Mouse (Mus musculus) embryonic facial prominence, embryonic 13.5 days (tissue): ENCODE data around the gene Ttc33. TPM values are rescaled to one million over a fixed set of nuclear protein-coding genes. Genes with fewer than 3 reads are reported as not detected.
A peak's percentile ranks its signal among the peaks of the same experiment; 100 is the strongest.

Source experiments
- ATAC-seq: fragments of 200-750 bp; cut with Nextera tagmentation; 2 replicates; pipeline ENCODE4 v1.8.0; 2017; ENCODE audit warnings: low read depth; ENCODE audit not compliant: insufficient number of reproducible peaks, insufficient read depth, low FRiP score, low TSS enrichment
- H3K27ac ChIP-seq: fragments of 300-500 bp; sonication (generic); 2 replicates; pipeline ENCODE4 v1.5.1; 2015; ENCODE audit warnings: moderate library complexity, mild to moderate bottlenecking, inconsistent platforms
- H3K27me3 ChIP-seq: fragments of 300-500 bp; sonication (generic); 2 replicates; pipeline ENCODE4 v1.6.1; 2015; ENCODE audit warnings: mild to moderate bottlenecking, inconsistent platforms
- H3K36me3 ChIP-seq: fragments of 300-500 bp; sonication (generic); 2 replicates; pipeline ENCODE4 v1.6.1; 2015; ENCODE audit warnings: mild to moderate bottlenecking, inconsistent platforms
- H3K4me1 ChIP-seq: fragments of 300-500 bp; sonication (generic); 2 replicates; pipeline ENCODE4 v1.6.1; 2015; ENCODE audit warnings: inconsistent platforms
- H3K4me2 ChIP-seq: fragments of 300-500 bp; sonication (generic); 2 replicates; pipeline ENCODE4 v1.6.1; 2015; ENCODE audit warnings: moderate library complexity, mild to moderate bottlenecking, inconsistent platforms
- H3K4me3 ChIP-seq: fragments of 300-500 bp; sonication (generic); 2 replicates; pipeline ENCODE4 v1.5.1; 2015; ENCODE audit warnings: mild to moderate bottlenecking, inconsistent platforms
- H3K9ac ChIP-seq: fragments of 300-500 bp; sonication (generic); 2 replicates; pipeline ENCODE4 v1.6.1; 2015; ENCODE audit warnings: mild to moderate bottlenecking, inconsistent platforms
- H3K9me3 ChIP-seq: fragments of 300-500 bp; sonication (generic); 2 replicates; pipeline ENCODE4 v1.6.1; 2016; ENCODE audit warnings: inconsistent platforms
- WGBS: fragments of 180-500 bp; shearing (Covaris S2); methylation state at CpG from one replicate; pipeline ENCODE4 v1.1.7; 2015; ENCODE audit warnings: mixed read lengths; 5-methylcytosine and 5-hydroxymethylcytosine counted together
- polyA plus RNA-seq: library from polyadenylated mRNA; unstranded; fragments of >200 nt; fragmentation: Nextera tagmentation; extraction: Ambion mirVana; gene quantifications from 2 replicates; pipeline ENCODE4 v1.2.1, GENCODE M21; 2015

The Ttc33 gene
- polyA plus RNA-seq, 1 experiment from 2014 or later: 40.5 TPM

DNA sequence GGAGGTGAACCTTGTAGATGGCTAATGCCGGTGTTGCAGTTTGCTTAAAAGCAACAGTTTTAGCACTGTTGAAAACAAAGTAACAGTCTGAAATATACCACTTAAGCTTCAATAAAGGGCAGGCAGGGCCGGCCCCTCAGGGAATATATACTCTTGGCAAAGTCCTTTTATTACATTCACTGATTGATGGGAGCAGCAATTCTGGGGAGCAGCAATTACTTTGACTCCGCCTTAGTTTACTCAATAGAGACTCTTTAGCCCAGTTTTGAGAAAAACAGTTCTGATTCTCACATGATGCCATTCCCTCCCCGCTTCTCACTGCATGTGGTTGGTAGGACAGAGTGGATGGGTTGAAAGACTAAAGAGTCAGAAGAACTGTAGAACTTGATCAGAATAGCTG is 36.1 kb upstream of the Ttc33 start:
- ATAC-seq: no peak
- WGBS: 63% methylated on average over 4 of the region's 4 CpGs
- no peak overlapping the region for H3K27ac ChIP-seq
- no peak overlapping the region for H3K4me2 ChIP-seq
- H3K27me3 ChIP-seq: no peaks in the 10 kb centered on the region
- peaks cover 21% of the 10 kb centered on the region for H3K4me1 ChIP-seq
- no peak overlapping the region for H3K9ac ChIP-seq
- H3K36me3 ChIP-seq: no peaks in the 10 kb centered on the region
- no peaks in the 10 kb centered on the region for H3K9me3 ChIP-seq
- no peak overlapping the region for H3K4me3 ChIP-seq

DNA sequence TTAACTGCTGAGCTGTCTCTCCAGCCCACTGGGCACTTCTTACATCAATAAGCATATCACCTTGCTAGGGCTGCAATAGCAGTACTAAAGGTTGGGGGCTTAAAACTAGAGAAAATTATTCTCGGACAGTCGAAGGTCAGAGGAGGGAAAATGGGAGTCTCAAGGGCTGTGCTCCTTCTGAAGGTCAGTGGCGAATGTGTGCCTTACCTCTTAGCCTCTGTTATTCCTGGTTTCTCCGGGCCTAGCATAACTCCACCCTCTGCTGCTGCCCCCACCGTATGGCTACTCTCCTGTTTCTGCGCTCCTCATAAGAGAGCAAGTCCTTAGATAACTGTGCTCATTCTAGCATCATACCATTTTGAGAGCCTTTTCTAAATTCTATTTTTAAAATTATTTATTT is 33.2 kb upstream of the Ttc33 start:
- Histone ChIP-seq H3K4me2 (no peak overlapping the region), H3K27me3 (no peaks in the 10 kb centered on the region), H3K36me3 (no peaks in the 10 kb centered on the region), H3K4me1 (peaks cover 24% of the 10 kb centered on the region), H3K9ac (no peak overlapping the region), H3K9me3 (no peaks in the 10 kb centered on the region), H3K4me3 (no peak overlapping the region), H3K27ac (no peak overlapping the region)
- no peak for ATAC-seq
- whole genome bisulfite sequencing: 90% methylated on average over 6 of the region's 6 CpGs

DNA sequence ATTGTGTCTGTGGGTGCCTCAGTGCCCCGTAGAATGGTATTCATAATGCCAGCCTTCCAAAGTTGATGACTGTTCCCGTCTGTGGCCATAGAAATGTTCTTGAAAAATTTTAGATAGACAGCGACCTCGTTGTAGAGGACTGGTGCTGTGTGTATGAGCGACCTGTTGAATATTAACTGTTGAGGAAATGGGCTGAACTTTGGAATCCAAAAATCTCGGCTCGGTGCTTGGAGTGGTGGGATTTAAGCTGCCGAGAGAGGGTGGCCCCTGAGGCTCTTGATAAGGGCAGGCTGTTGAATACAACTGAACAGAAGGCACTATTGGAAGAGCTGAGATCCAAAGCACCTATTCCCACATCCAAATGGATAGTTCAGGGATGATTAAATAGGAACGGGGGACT is 30.7 kb upstream of the Ttc33 start:
- no peak overlapping the region for H3K4me3 ChIP-seq
- H3K9ac ChIP-seq: no peak overlapping the region
- H3K9me3 ChIP-seq: no peaks in the 10 kb centered on the region
- no peaks in the 10 kb centered on the region for H3K36me3 ChIP-seq
- H3K27me3 ChIP-seq: no peaks in the 10 kb centered on the region
- no peak overlapping the region for H3K27ac ChIP-seq
- 84% methylated on average over 9 of the region's 9 CpGs for WGBS
- H3K4me2 ChIP-seq: no peak overlapping the region
- ATAC-seq: no peak
- H3K4me1 ChIP-seq: peaks cover 11% of the 10 kb centered on the region; the same call in 1 of the 2 replicates

DNA sequence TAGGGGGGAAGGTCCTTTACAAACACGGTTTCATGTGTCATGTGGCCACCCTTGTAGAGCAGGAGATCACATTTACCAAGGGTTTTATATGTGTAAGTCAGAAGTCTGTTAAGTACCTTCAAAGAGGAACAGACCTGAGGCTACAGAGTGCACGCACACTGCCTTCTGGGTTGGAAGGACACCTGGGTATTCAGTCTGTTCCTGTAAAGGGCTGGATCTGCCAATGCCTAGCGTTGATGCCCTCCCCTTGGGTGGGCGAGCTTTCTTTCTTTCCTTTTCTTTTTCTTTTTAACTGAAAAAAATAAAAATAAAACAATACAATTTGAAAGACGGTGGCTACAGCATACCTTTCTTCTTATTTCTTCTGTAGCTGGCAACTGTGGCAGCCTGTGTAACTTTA is 30.2 kb upstream of the Ttc33 start:
- Histone ChIP-seq H3K27me3 (no peaks in the 10 kb centered on the region), H3K9me3 (no peaks in the 10 kb centered on the region), H3K27ac (no peak overlapping the region), H3K4me2 (no peak overlapping the region), H3K36me3 (no peaks in the 10 kb centered on the region), H3K4me3 (no peak overlapping the region), H3K4me1 (peaks cover 11% of the 10 kb centered on the region; the same call in 1 of the 2 replicates), H3K9ac (no peak overlapping the region)
- ATAC-seq: no peak
- WGBS: 66% methylated on average over 5 of the region's 5 CpGs

DNA sequence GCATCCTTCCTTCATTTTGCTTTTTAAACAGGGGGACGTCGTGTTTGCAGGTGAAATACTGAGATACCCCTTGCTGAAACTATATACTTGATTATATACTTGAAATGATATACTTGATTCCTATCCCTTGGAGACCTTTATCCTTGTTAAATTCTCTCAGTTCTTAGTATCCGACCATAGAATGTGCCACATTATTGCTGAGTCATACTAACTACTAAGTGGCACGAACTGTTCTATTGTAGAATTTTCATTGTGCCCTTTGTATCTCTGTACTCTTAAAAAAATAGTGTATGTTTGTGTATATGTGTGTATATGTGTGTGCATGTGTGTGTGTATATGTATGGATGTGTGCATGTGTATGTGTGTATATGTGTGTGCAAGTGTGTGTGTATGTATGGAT is 29.0 kb upstream of the Ttc33 start:
- Histone ChIP-seq H3K36me3 (peaks cover 7% of the 10 kb centered on the region), H3K27ac (no peak overlapping the region), H3K9ac (no peak overlapping the region), H3K4me2 (no peak overlapping the region), H3K4me3 (no peak overlapping the region), H3K4me1 (peaks cover 11% of the 10 kb centered on the region; the same call in 1 of the 2 replicates), H3K9me3 (no peaks in the 10 kb centered on the region), H3K27me3 (no peaks in the 10 kb centered on the region)
- WGBS: 91% methylated on average over 4 of the region's 4 CpGs
- ATAC-seq: no peak

DNA sequence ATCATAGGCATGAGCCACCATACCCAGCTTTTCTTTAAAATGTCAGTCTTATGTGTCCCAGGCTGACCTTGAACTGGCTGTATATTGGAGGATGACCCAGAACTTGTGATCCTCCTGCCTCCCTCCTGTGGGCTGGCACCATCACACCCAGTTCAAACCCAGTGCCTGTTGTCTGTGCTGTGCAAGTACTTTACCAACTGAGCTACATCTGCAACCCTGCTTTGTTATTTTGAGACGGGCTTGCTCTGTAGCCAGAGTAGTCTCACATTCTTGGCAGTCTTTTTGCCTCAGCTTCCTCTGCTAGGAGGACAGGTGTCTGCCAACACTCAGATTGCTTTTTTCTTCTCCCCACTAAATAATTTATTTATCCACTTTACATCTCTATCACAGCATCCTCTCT is 27.9 kb upstream of the Ttc33 start:
- 69% methylated on average over 1 of the region's 1 CpGs for WGBS
- ATAC-seq: no peak
- Histone ChIP-seq H3K27ac (no peak overlapping the region), H3K9ac (no peak overlapping the region), H3K4me3 (no peak overlapping the region), H3K4me1 (peaks cover 11% of the 10 kb centered on the region; the same call in 1 of the 2 replicates), H3K27me3 (no peaks in the 10 kb centered on the region), H3K9me3 (no peaks in the 10 kb centered on the region), H3K36me3 (peaks cover 11% of the 10 kb centered on the region), H3K4me2 (no peak overlapping the region)

DNA sequence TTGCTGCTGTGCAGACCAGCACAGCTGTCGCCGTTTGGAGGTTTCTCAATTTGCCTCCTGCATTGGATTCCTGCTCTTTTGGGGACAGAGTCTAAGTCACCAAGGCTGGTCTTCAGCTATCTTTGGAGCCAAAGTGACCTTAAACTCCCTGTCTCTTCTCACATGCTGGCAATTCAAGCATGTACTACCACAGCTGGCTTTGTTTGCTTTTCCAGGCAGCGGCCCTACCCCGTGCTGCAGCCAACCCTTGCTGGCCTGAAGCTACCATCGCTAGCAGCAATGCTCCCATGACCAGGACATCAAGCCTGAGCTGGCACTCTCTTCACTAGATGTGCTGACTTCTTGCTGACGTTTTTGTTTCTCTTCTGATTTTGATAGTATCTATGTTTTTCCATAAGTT is 26.5 kb upstream of the Ttc33 start:
- Histone ChIP-seq H3K9ac (no peak overlapping the region), H3K27me3 (no peaks in the 10 kb centered on the region), H3K4me2 (no peak overlapping the region), H3K36me3 (peaks cover 23% of the 10 kb centered on the region), H3K4me1 (peaks cover 11% of the 10 kb centered on the region; the same call in 1 of the 2 replicates), H3K27ac (no peak overlapping the region), H3K4me3 (no peak overlapping the region), H3K9me3 (no peaks in the 10 kb centered on the region)
- no peak for ATAC-seq
- WGBS: 79% methylated on average over 6 of the region's 6 CpGs

DNA sequence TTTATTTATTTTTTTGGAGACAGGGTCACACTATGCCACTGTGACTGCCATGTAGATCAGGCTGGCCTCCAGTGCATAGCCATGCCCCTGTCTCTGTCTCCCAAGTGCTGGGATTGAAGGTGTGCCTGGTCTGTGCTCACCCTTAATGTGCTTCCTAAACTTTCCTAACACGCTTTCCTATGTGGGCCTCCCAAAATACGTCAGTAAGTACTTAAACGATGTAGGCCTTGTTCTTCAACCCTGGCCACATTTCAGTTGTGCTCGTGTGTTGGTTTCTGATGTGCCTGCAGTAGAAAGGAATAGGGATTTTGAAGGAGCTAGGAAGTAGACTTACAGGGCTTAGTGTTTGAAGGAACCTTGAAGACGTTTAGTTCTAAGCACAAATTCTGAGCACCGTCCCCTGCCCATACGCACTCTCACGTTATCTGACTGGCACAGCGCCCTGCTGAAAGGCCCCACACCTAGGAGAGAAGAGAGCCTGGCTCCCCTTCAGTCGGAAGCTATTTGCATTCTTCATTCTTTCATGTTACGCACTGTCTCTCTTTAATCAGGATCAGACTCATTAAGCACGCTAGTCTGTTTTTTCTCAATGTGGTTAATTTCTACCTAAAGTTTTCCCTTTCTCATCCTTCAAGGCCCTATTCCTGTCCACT is 20.1 kb upstream of the Ttc33 start:
- WGBS: 84% methylated on average over 12 of the region's 12 CpGs
- Histone ChIP-seq H3K9ac (no peak overlapping the region), H3K4me1 (no peaks in the 10 kb centered on the region), H3K27me3 (no peaks in the 10 kb centered on the region), H3K4me3 (no peak overlapping the region), H3K36me3 (peaks cover 67% of the 10 kb centered on the region), H3K9me3 (no peaks in the 10 kb centered on the region), H3K4me2 (no peak overlapping the region), H3K27ac (no peak overlapping the region)
- no peak for ATAC-seq

DNA sequence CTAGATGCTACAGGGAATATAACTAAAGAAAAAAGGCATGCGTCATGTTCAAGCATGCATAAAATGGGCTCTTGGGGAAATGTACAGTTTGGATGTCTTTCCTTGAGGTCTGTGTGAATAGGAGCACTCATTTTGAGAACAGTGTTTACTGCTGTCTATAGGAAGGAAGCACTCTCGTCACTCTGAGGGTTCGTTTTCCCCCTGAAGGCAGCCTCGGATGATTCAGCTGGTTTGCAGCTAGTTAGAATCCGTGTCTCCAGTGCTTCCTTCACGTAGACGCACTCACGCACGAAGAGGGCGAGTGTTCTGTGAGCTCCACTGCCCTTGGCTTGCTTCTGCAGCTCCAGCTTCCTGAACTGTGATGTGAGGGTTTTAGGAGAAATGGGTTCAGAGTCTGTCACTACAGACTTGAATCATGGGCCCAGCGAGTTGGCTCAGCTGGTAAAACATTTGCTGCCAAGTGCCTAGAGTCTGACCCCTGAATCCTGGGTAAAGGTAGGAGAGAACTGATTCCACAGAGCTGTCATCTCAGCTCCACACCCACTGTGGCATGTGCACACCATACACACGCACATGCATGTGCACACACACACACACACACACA is 12.0 kb upstream of the Ttc33 start:
- Histone ChIP-seq H3K4me2 (no peak overlapping the region), H3K27ac (no peak overlapping the region), H3K4me3 (no peak overlapping the region), H3K9ac (no peak overlapping the region), H3K9me3 (no peaks in the 10 kb centered on the region), H3K36me3 (peaks cover 75% of the 10 kb centered on the region), H3K27me3 (no peaks in the 10 kb centered on the region), H3K4me1 (no peaks in the 10 kb centered on the region)
- ATAC-seq: no peak
- WGBS: 83% methylated on average over 12 of the region's 12 CpGs

DNA sequence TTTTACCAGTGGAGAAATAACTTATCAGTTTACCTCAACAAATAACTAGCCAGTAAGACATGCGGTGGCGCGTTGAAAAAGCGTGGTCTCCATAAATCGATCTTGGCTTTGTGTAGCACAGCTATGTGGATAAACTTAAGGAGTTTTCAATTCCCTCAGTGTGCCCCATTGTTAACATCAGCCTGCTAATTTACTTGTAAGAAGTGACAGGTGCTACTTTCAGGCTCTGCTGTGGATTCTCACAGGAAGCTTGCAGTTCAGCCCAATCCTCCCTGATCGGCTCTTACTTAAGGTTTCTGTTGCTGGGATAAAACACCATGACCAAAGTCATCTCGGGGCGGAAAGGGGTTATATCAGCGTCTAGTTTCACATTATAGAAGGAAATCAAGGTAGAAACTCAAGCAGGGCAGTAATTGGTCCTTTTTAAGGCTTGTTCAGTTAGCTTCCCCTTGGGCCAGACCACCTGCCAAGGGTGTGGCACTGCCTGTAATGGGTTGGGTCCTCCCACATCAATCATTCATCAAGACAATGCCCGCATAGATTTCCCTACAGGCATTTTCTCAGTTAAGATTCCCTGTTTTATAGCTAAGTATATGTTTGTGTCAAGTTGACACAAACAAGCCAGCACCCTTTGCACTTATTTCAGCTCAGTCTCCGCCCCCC is 526 bp upstream of the Ttc33 start:
- Histone ChIP-seq H3K4me1 (peaks cover 16% of the 10 kb centered on the region), H3K9me3 (no peaks in the 10 kb centered on the region), H3K4me3 (peak overlapping the region; percentile 92), H3K4me2 (peak overlapping the region; percentile 68), H3K36me3 (peaks cover 6% of the 10 kb centered on the region), H3K27ac (peak overlapping the region; percentile 88), H3K27me3 (no peaks in the 10 kb centered on the region), H3K9ac (peak overlapping the region; percentile 86)
- 35% methylated on average over 11 of the region's 11 CpGs for WGBS
- ATAC-seq: 0 out of 2 replicates have a peak, but pooled peaks have one; percentile 4

DNA sequence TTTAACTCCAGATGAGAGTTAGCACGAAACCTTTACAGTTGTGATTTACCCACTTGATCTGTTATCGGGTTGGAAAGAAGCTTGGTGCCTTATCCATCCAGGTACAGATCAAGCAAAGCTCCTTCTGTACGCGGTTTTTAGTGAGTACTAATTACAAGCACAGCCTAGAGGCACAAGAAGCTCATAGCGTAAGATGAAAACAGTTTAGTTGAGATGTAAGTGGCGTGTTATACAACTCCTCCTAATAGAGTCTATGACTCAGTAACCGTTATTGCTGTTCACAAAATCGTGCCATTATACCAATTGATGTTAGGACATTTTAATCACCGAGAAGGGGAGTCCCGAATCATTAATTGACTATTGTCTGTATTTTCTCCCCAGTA is 959 bp downstream of the Ttc33 start:
- Histone ChIP-seq H3K9ac (peak overlapping the region; percentile 86), H3K36me3 (peaks cover 16% of the 10 kb centered on the region), H3K27ac (no peak overlapping the region), H3K9me3 (no peaks in the 10 kb centered on the region), H3K4me3 (peak overlapping the region; percentile 92), H3K27me3 (no peaks in the 10 kb centered on the region), H3K4me2 (peak overlapping the region; percentile 68), H3K4me1 (peaks cover 16% of the 10 kb centered on the region)
- no peak for ATAC-seq
- WGBS: 32% methylated on average over 10 of the region's 10 CpGs

DNA sequence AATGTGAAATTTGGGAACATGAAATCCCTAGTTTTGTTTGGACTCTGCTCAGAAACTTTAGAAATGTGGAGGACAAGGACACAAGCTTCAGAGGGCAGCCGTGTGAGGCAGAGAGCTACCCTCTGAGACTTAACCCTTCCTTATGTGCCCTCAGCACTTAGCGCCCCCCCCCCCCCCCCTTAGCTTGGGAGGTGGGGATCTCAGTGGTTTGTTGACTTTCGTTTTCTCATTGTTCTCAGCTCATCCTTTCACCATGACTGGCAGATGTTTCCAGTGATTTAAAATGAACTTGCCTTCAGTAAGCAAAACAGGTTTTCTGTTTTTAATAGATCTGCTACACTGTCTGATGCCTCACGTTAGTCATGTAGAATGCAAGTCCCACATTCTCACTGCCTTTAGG is 1.8 kb downstream of the Ttc33 start:
- WGBS: 51% methylated on average over 4 of the region's 4 CpGs
- no peak for ATAC-seq
- H3K27me3 ChIP-seq: no peaks in the 10 kb centered on the region

More for the DNA sequence above, 1.8 kb downstream of the Ttc33 start:
- Histone ChIP-seq H3K4me2 (no peak overlapping the region), H3K9ac (no peak overlapping the region), H3K9me3 (no peaks in the 10 kb centered on the region), H3K4me1 (peaks cover 16% of the 10 kb centered on the region), H3K4me3 (no peak overlapping the region), H3K27ac (no peak overlapping the region), H3K36me3 (peaks cover 23% of the 10 kb centered on the region)
